Mouse (Mus musculus) 416B (cell line): ENCODE data around the gene Gm11009.
"Not testable (repeated sequence)": the region's sequence is repeated elsewhere in the genome, so short reads cannot be mapped to it uniquely, and the experiment has no call there.

ENCODE experiments used
- DNase-seq: peaks from one replicate; pipeline ENCODE4 v3.0.0; 2011; ENCODE audit warnings: low read depth

Gene Gm11009

GRCm38 (mm10) chr2:176319394-176319793 is at the start of gene Gm11009:
Gm11009 (minus strand) TSS chr2:176319494.
- DNase-seq: not testable (repeated sequence)
